Mouse (Mus musculus) central nervous system, embryonic 18 days (tissue): Measurements from ENCODE around the gene S100a7a. TPM values are rescaled to one million over a fixed set of nuclear protein-coding genes. Genes with fewer than 3 reads are reported as not detected.

Experiments
- polyA plus RNA-seq: library from polyadenylated mRNA; depleted of rRNA; stranded (reverse); fragments of >200 nt; gene quantifications from 2 replicates; pipeline ENCODE4 v1.2.3, GENCODE M21; 2012; rRNA removed

S100a7a gene
- 0.27 and 0.60 TPM in 2 replicates for polyA plus RNA-seq

DNA sequence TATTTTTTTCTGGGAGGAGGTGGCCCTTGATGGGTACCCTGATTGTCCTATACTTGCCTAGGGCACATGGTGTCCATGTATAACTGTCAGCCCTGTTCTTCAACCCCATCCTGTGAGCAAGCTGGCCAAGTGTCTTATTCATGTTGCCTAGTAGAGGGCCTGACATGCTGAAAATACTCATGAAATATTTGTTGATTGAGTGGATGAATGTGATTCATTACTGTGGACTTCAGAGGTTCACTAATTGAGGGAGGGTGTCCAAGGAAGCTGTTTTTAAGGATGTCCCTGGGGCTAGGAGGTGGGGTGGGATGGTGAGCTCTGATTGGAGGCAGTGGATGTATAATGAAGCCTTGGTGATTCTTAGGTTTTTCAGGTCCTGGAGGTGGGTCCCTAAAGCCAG is at the start of gene S100a7a:
S100a7a (plus strand) TSS at position 301 of the 400 bp plus-strand sequence.

GRCm38 (mm10) chr3:90608223-90608622 is 45.6 kb upstream of the S100a7a start, which contains the start of gene S100a5:
S100a5 (plus strand) TSS chr3:90608523.

DNA sequence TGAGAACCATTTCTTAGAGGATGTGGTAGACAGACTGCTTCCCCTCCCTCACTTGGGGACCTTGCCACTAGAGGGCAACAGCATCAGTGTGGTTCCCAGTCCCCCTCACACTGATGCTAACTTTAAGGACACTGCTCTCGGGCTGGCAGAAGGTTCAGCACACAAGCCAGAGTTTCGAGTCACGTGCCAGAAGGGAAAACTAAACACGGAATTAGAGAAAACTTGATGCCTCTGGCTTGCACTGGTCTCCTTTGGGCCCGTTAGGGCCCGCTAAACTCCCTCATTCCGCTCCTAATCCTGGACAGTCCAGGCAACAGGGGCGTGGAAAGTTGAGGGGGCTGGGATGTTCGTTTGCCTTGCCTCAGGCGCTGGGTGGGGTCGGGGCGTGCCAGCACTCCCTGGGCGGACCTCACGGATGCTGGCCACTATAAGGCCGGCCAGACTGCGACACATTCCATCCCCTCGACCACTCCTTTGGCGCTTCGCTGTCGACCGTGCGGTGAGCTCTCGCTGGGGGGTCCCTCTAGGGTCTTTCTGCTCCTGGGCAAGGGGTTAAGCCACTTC is 41.0 kb upstream of the S100a7a start, which contains the start of gene S100a6:
S100a6 (plus strand) TSS at position 155 of the 564 bp plus-strand sequence.

GRCm38 (mm10) chr3:90668846-90669245 is 15.0 kb downstream of the S100a7a start, which contains the start of gene S100a8:
S100a8 (plus strand) TSS chr3:90668978.

DNA sequence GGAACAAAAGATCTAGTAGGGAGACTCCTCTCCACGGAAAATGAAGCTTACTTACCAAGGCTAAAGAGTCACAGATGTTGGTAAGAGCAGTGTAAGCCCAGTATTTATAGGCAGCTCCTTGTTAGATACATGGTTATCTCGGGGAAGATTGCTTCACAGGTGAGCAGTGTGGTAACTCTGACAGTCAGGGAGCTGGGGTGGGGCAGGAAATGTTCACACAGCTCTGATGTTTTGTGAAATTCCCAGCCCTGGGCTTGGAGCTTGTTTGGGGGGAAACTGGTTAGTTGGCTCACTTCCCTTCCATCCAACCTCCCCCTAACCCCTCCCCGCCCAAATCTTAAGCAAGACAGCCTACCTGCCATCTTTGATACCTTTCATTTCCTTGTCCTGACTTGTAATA is 41.8 kb downstream of the S100a7a start, which contains the start of gene S100a9:
S100a9 (minus strand) TSS at position 109 of the 400 bp plus-strand sequence.

Other genes starting within 250 kb of the S100a7a start
- gene Ints3, start 220.4 kb upstream of the S100a7a start, polyA plus RNA-seq: 53.9 and 55.9 TPM in 2 replicates
- 5.7 and 6.3 TPM in 2 replicates for gene Npr1, start 188.2 kb upstream of the S100a7a start, polyA plus RNA-seq
- 168 and 169 TPM in 2 replicates for gene Ilf2, start 177.9 kb upstream of the S100a7a start, polyA plus RNA-seq
- gene Snapin, start 163.0 kb upstream of the S100a7a start, polyA plus RNA-seq: 46.0 and 48.7 TPM in 2 replicates
- 200 and 201 TPM in 2 replicates for gene Chtop, start 144.5 kb upstream of the S100a7a start, polyA plus RNA-seq
- gene S100a1, start 139.6 kb upstream of the S100a7a start, polyA plus RNA-seq: 36.3 and 42.0 TPM in 2 replicates
- 12.6 and 13.2 TPM in 2 replicates for gene S100a13, start 139.6 kb upstream of the S100a7a start, polyA plus RNA-seq
- 0.16 and 6.2 TPM in 2 replicates for gene S100a14, start 127.2 kb upstream of the S100a7a start, polyA plus RNA-seq
- gene S100a16, start 116.8 kb upstream of the S100a7a start, polyA plus RNA-seq: 31.4 and 33.1 TPM in 2 replicates
- 0.41 and 0.56 TPM in 2 replicates for gene S100a3, start 93.4 kb upstream of the S100a7a start, polyA plus RNA-seq
- not detected in 2 replicates for gene S100a2, start 63.8 kb upstream of the S100a7a start, polyA plus RNA-seq
- gene Gm42674, start 52.1 kb upstream of the S100a7a start, polyA plus RNA-seq: not detected in 2 replicates
- 6.6 and 8.4 TPM in 2 replicates for gene S100a4, start 50.2 kb upstream of the S100a7a start, polyA plus RNA-seq
- not detected in 2 replicates for gene S100a5, start 45.5 kb upstream of the S100a7a start, polyA plus RNA-seq
- 28.5 and 123 TPM in 2 replicates for gene S100a6, start 41.1 kb upstream of the S100a7a start, polyA plus RNA-seq
- 1.2 and 7.6 TPM in 2 replicates for gene S100a8, start 15.0 kb downstream of the S100a7a start, polyA plus RNA-seq
- gene S100a9, start 41.7 kb downstream of the S100a7a start, polyA plus RNA-seq: 3.2 and 15.0 TPM in 2 replicates
- gene Pglyrp4, start 72.9 kb downstream of the S100a7a start, polyA plus RNA-seq: not detected in 2 replicates
- not detected in 2 replicates for gene Gm5849, start 123.9 kb downstream of the S100a7a start, polyA plus RNA-seq